Comparison of ENCODE assay signal across 11 mouse cellular contexts in genomic region chr13:104040950-104041349, GRCm38 (mm10).
DNase-seq lines count a peak whose midpoint lies in the region; ATAC-seq and TF ChIP-seq lines count a peak whose summit lies in the region.
"Had no signal": no experiment of that assay in that cellular context is flagged by ENCODE, and none has a peak within 500 bp of the region (broad histone marks: within the 10 kb centered on the region; RNA-seq: fewer than 3 reads in every experiment).

No protein-coding gene starts in this region.

- WGBS in macrophage (ENCODE audit: missing documents), result 4% methylated on average over 4 of the region's 4 CpGs
- 81% methylated on average over 4 of the region's 4 CpGs for WGBS in hindbrain, postnatal 0 days

- peak overlapping the region; percentile 19; the same call in 1 of the 2 replicates for H3K27ac ChIP-seq in macrophage
- no peak overlapping the region for H3K27ac ChIP-seq in hindbrain, postnatal 0 days
- H3K27ac ChIP-seq: heart, embryonic 10.5 days; limb, embryonic 12.5 days had no signal

- H3K36me3 ChIP-seq in macrophage (ENCODE audit: inconsistent target), result peaks cover 12% of the 10 kb centered on the region; the same call in 1 of the 2 replicates
- H3K36me3 ChIP-seq in hindbrain, postnatal 0 days (ENCODE audit: insufficient read depth, low read length), result 0 out of 2 replicates have a peak, but pooled peaks cover 7% of the 10 kb centered on the region

- DNase-seq in CD4-positive helper T cell, adult 2 months (ENCODE audit: low read depth, low spot score), result peak; percentile 7
- peak; percentile 65 for DNase-seq in MN1 (ENCODE audit: low spot score)
- no peak for DNase-seq in frontal cortex, postnatal 10 days (ENCODE audit: low spot score in 2 of 2)
- DNase-seq in left cerebral cortex, adult 9 months (ENCODE audit: low spot score in 2 of 2), result no peak
- DNase-seq in hindbrain, postnatal 0 days (ENCODE audit: low spot score), result no peak
- DNase-seq: cerebellum, postnatal 36 days; lung, postnatal 14 days had no signal

- H3K9ac ChIP-seq in hindbrain, postnatal 0 days (replicated peaks; ENCODE audit: low read length), result no peak overlapping the region
- H3K9ac ChIP-seq: limb, embryonic 12.5 days had no signal

- no peak overlapping the region for H3K4me3 ChIP-seq in macrophage (ENCODE audit: inconsistent target)
- no peak overlapping the region for H3K4me3 ChIP-seq in hindbrain, postnatal 0 days (ENCODE audit: low read length)
- H3K4me3 ChIP-seq: heart, embryonic 10.5 days; limb, embryonic 12.5 days had no signal

- ATAC-seq in common myeloid progenitor, adult 5-6 weeks (replicated peaks; ENCODE audit: low read depth, poor library complexity, severe bottlenecking), result peak; percentile 70
- ATAC-seq in hindbrain, postnatal 0 days, result no peak

- no peak overlapping the region for H3K4me2 ChIP-seq in hindbrain, postnatal 0 days (ENCODE audit: low read depth, low read length)
- H3K4me2 ChIP-seq: limb, embryonic 12.5 days had no signal

- no peaks in the 10 kb centered on the region for H3K79me2 ChIP-seq in macrophage (ENCODE audit: inconsistent target)

- no peaks in the 10 kb centered on the region for H3K9me3 ChIP-seq in hindbrain, postnatal 0 days (ENCODE audit: low read length)
- H3K9me3 ChIP-seq: heart, embryonic 10.5 days; limb, embryonic 12.5 days had no signal

- no peaks in the 10 kb centered on the region for H3K27me3 ChIP-seq in hindbrain, postnatal 0 days (ENCODE audit: insufficient read depth, low read length)
- H3K27me3 ChIP-seq: limb, embryonic 12.5 days had no signal

- peaks cover under 1% of the 10 kb centered on the region; the same call in 1 of the 2 replicates for H3K4me1 ChIP-seq in hindbrain, postnatal 0 days (ENCODE audit: insufficient read depth, low read length)

- no peak for TF ChIP-seq CTCF in hindbrain, postnatal 0 days (IDR thresholded peaks at IDR 0.05; ENCODE audit: low read depth)

Comparison
In these comparisons a context has a peak if more than half of its experiments do, and no peak if none do; other contexts are left out.
1. DNase-seq: peak in CD4-positive helper T cell, adult 2 months (single experiment) and MN1 (single experiment); none in frontal cortex, postnatal 10 days (0 of 2), left cerebral cortex, adult 9 months (0 of 2) and hindbrain, postnatal 0 days (single experiment).